Mouse (Mus musculus) hindbrain, embryonic 11.5 days (tissue): Measurements from ENCODE around the gene Cd47. TPM values are rescaled to one million over a fixed set of nuclear protein-coding genes. Genes with fewer than 3 reads are reported as not detected.
A peak's percentile ranks its signal among the peaks of the same experiment; 100 is the strongest.

Source experiments
- ATAC-seq: fragments of 200-750 bp; cut with Nextera tagmentation; 2 replicates; pipeline ENCODE4 v1.8.0; 2017; ENCODE audit warnings: mild to moderate bottlenecking, moderate TSS enrichment, moderate library complexity; ENCODE audit not compliant: low FRiP score
- DNase-seq: peaks from one replicate; pipeline ENCODE4 v3.0.0-alpha.2; 2015; ENCODE audit warnings: low spot score
- H3K27ac ChIP-seq: fragments of 300-500 bp; sonication (generic); 2 replicates; pipeline ENCODE4 v1.5.1; 2014; ENCODE audit warnings: mild to moderate bottlenecking, low read depth, low read length
- H3K27me3 ChIP-seq: fragments of 300-500 bp; sonication (generic); 2 replicates; pipeline ENCODE4 v1.6.1; 2014; ENCODE audit warnings: mild to moderate bottlenecking, low read length, moderate library complexity, mixed read lengths; ENCODE audit not compliant: control insufficient read depth, insufficient read depth
- H3K36me3 ChIP-seq: fragments of 300-500 bp; sonication (generic); 2 replicates; pipeline ENCODE4 v1.6.1; 2014; ENCODE audit warnings: mild to moderate bottlenecking, low read length, moderate library complexity, mixed read lengths; ENCODE audit not compliant: control insufficient read depth, insufficient read depth
- H3K4me1 ChIP-seq: fragments of 300-500 bp; sonication (generic); replicated peaks from 2 replicates; pipeline ENCODE4 v1.6.1; 2014; ENCODE audit warnings: low read length, mixed read lengths; ENCODE audit not compliant: control insufficient read depth, insufficient read depth
- H3K4me2 ChIP-seq: fragments of 300-500 bp; sonication (generic); replicated peaks from 2 replicates; pipeline ENCODE4 v1.6.1; 2014; ENCODE audit warnings: mild to moderate bottlenecking, low read depth, low read length
- H3K4me3 ChIP-seq: fragments of 300-500 bp; sonication (generic); 2 replicates; pipeline ENCODE4 v1.5.1; 2014; ENCODE audit warnings: low read depth, low read length
- H3K9ac ChIP-seq: fragments of 300-500 bp; sonication (generic); 2 replicates; pipeline ENCODE4 v1.6.1; 2014; ENCODE audit warnings: low read depth, low read length
- H3K9me3 ChIP-seq: fragments of 300-500 bp; sonication (generic); 2 replicates; pipeline ENCODE4 v1.6.1; 2016; ENCODE audit warnings: low read length; ENCODE audit not compliant: control insufficient read depth
- WGBS: fragments of 180-500 bp; shearing (Covaris S2); extraction: QIAGEN DNeasy Blood & Tissue Kit; methylation state at CpG from one replicate; pipeline ENCODE4 v1.1.7; 2014; 5-methylcytosine and 5-hydroxymethylcytosine counted together
- polyA plus RNA-seq: library from polyadenylated mRNA; unstranded; fragments of >200 nt; fragmentation: Nextera tagmentation; extraction: Ambion mirVana; gene quantifications from 2 replicates; pipeline ENCODE4 v1.2.1, GENCODE M21; 2014

Gene Cd47
- polyA plus RNA-seq, 1 experiment from 2014 or later: 83.4 TPM

- no peak overlapping the region for H3K4me2 ChIP-seq
- H3K27ac ChIP-seq: no peak overlapping the region
- no peaks in the 10 kb centered on the region for H3K36me3 ChIP-seq
- WGBS: 53% methylated on average over 11 of the region's 11 CpGs
- no peak overlapping the region for H3K9ac ChIP-seq
- H3K4me3 ChIP-seq: no peak overlapping the region
- ATAC-seq (peak; percentile 64; the same call in 1 of the 2 replicates), DNase-seq (no peak)
- H3K9me3 ChIP-seq: no peaks in the 10 kb centered on the region
- peaks cover 2% of the 10 kb centered on the region; the same call in 1 of the 2 replicates for H3K4me1 ChIP-seq
- no peaks in the 10 kb centered on the region for H3K27me3 ChIP-seq
These were observed 137.2 kb downstream of the Cd47 start for GRCm38 (mm10) chr16:49937218-49938165.

- H3K27me3 ChIP-seq: no peaks in the 10 kb centered on the region
- 77% methylated on average over 7 of the region's 7 CpGs for WGBS
- no peak overlapping the region for H3K4me2 ChIP-seq
- H3K9ac ChIP-seq: no peak overlapping the region
- DNase-seq (no peak), ATAC-seq (no peak)
- H3K4me1 ChIP-seq: peaks cover 2% of the 10 kb centered on the region; the same call in 1 of the 2 replicates
- no peaks in the 10 kb centered on the region for H3K36me3 ChIP-seq
- H3K4me3 ChIP-seq: no peak overlapping the region
- H3K9me3 ChIP-seq: no peaks in the 10 kb centered on the region
- no peak overlapping the region for H3K27ac ChIP-seq
These were observed 138.4 kb downstream of the Cd47 start for GRCm38 (mm10) chr16:49938483-49939301.

GRCm38 (mm10) chr16:49939376-49939775 is 139.0 kb downstream of the Cd47 start:
- Histone ChIP-seq H3K9me3 (no peaks in the 10 kb centered on the region), H3K36me3 (no peaks in the 10 kb centered on the region), H3K4me3 (no peak overlapping the region), H3K4me2 (no peak overlapping the region), H3K27me3 (no peaks in the 10 kb centered on the region), H3K4me1 (peaks cover 2% of the 10 kb centered on the region; the same call in 1 of the 2 replicates), H3K27ac (no peak overlapping the region), H3K9ac (no peak overlapping the region)
- 88% methylated on average over 2 of the region's 2 CpGs for WGBS
- ATAC-seq (no peak), DNase-seq (no peak)

GRCm38 (mm10) chr16:49940473-49940872 is 140.1 kb downstream of the Cd47 start:
- no peak for DNase-seq
- peaks cover 2% of the 10 kb centered on the region; the same call in 1 of the 2 replicates for H3K4me1 ChIP-seq
- no peak overlapping the region for H3K4me2 ChIP-seq
- no peak for ATAC-seq
- H3K4me3 ChIP-seq: no peak overlapping the region
- H3K27me3 ChIP-seq: no peaks in the 10 kb centered on the region
- H3K9me3 ChIP-seq: no peaks in the 10 kb centered on the region
- H3K27ac ChIP-seq: no peak overlapping the region
- no peak overlapping the region for H3K9ac ChIP-seq
- no peaks in the 10 kb centered on the region for H3K36me3 ChIP-seq

- H3K27ac ChIP-seq: no peak overlapping the region
- DNase-seq (no peak), ATAC-seq (no peak)
- no peak overlapping the region for H3K9ac ChIP-seq
- no peaks in the 10 kb centered on the region for H3K27me3 ChIP-seq
- no peaks in the 10 kb centered on the region for H3K9me3 ChIP-seq
- WGBS: 79% methylated on average over 1 of the region's 1 CpGs
- H3K4me2 ChIP-seq: no peak overlapping the region
- H3K4me3 ChIP-seq: no peak overlapping the region
- H3K36me3 ChIP-seq: no peaks in the 10 kb centered on the region
- peaks cover 2% of the 10 kb centered on the region; the same call in 1 of the 2 replicates for H3K4me1 ChIP-seq
These were observed 140.7 kb downstream of the Cd47 start for GRCm38 (mm10) chr16:49941031-49941430.

- no peak overlapping the region for H3K9ac ChIP-seq
- no peak overlapping the region for H3K4me2 ChIP-seq
- no peaks in the 10 kb centered on the region for H3K4me1 ChIP-seq
- DNase-seq: no peak
- H3K4me3 ChIP-seq: no peak overlapping the region
- no peaks in the 10 kb centered on the region for H3K36me3 ChIP-seq
- WGBS: 88% methylated on average over 1 of the region's 1 CpGs
- no peak for ATAC-seq
- H3K27me3 ChIP-seq: no peaks in the 10 kb centered on the region
- no peaks in the 10 kb centered on the region for H3K9me3 ChIP-seq
- no peak overlapping the region for H3K27ac ChIP-seq
These were observed 143.4 kb downstream of the Cd47 start for GRCm38 (mm10) chr16:49943726-49944125.

- peak; percentile 64 for ATAC-seq
- no peak for DNase-seq
- H3K9me3 ChIP-seq: no peaks in the 10 kb centered on the region
- H3K36me3 ChIP-seq: no peaks in the 10 kb centered on the region
- no peak overlapping the region for H3K9ac ChIP-seq
- H3K4me2 ChIP-seq: no peak overlapping the region
- no peak overlapping the region for H3K27ac ChIP-seq
- 75% methylated on average over 5 of the region's 5 CpGs for WGBS
- H3K27me3 ChIP-seq: no peaks in the 10 kb centered on the region
- no peak overlapping the region for H3K4me3 ChIP-seq
- no peaks in the 10 kb centered on the region for H3K4me1 ChIP-seq
These were observed 144.8 kb downstream of the Cd47 start for GRCm38 (mm10) chr16:49945084-49945483.

GRCm38 (mm10) chr16:49947049-49947448 is 146.7 kb downstream of the Cd47 start:
- 84% methylated on average over 3 of the region's 3 CpGs for WGBS
- Histone ChIP-seq H3K36me3 (no peaks in the 10 kb centered on the region), H3K4me2 (no peak overlapping the region), H3K27ac (no peak overlapping the region), H3K27me3 (no peaks in the 10 kb centered on the region), H3K4me1 (no peaks in the 10 kb centered on the region), H3K4me3 (no peak overlapping the region), H3K9me3 (no peaks in the 10 kb centered on the region), H3K9ac (no peak overlapping the region)
- ATAC-seq (no peak), DNase-seq (no peak)
